ENCODE assay signal across 9 mouse cellular contexts in genomic region chr4:130920951-130921693, GRCm38 (mm10). TPM values are rescaled to one million over a fixed set of nuclear protein-coding genes. Genes with fewer than 3 reads are reported as not detected.
A peak's percentile ranks its signal among the peaks of the same experiment; 100 is the strongest.
DNase-seq lines count a peak whose midpoint lies in the region; ATAC-seq and TF ChIP-seq lines count a peak whose summit lies in the region.
"Had no signal": no experiment of that assay in that cellular context is flagged by ENCODE, and none has a peak within 500 bp of the region (broad histone marks: within the 10 kb centered on the region; RNA-seq: fewer than 3 reads in every experiment).

No protein-coding gene starts in this region.

- H3K36me3 ChIP-seq in kidney, embryonic 15.5 days, result no peaks in the 10 kb centered on the region
- no peaks in the 10 kb centered on the region for H3K36me3 ChIP-seq in kidney, adult 2 months (ENCODE audit: control insufficient read depth, insufficient read depth, low read length)
- H3K36me3 ChIP-seq in E14TG2a.4 (ENCODE audit: insufficient read depth, low read length), result peaks cover 67% of the 10 kb centered on the region

- 18% methylated on average over 12 of the region's 12 CpGs for WGBS in kidney, embryonic 15.5 days
- 24% methylated on average over 12 of the region's 12 CpGs for WGBS in kidney, adult 2 months

- H3K27me3 ChIP-seq in kidney, embryonic 15.5 days, result no peaks in the 10 kb centered on the region
- no peaks in the 10 kb centered on the region for H3K27me3 ChIP-seq in kidney, adult 2 months (replicated peaks; ENCODE audit: control insufficient read depth, insufficient read depth, low read length)
- no peaks in the 10 kb centered on the region for H3K27me3 ChIP-seq in E14TG2a.4 (ENCODE audit: insufficient read depth, low read length)

- H3K9me3 ChIP-seq in kidney, embryonic 15.5 days (replicated peaks), result no peaks in the 10 kb centered on the region
- H3K9me3 ChIP-seq in E14TG2a.4 (ENCODE audit: low read length), result no peaks in the 10 kb centered on the region

- H3K27ac ChIP-seq in kidney, embryonic 15.5 days, result peak overlapping the region; percentile 68
- H3K27ac ChIP-seq in kidney, adult 2 months (ENCODE audit: insufficient read depth, low read depth, low read length), result no peak overlapping the region

- no peak overlapping the region for H3K4me3 ChIP-seq in kidney, embryonic 15.5 days (replicated peaks)
- H3K4me3 ChIP-seq in kidney, adult 2 months (ENCODE audit: insufficient read depth, low read depth, low read length), result no peak overlapping the region
- peak overlapping the region; percentile 52; the same call in 1 of the 2 replicates for H3K4me3 ChIP-seq in E14TG2a.4 (replicated peaks; ENCODE audit: low read length)

- peaks cover 28% of the 10 kb centered on the region for H3K4me1 ChIP-seq in kidney, embryonic 15.5 days
- no peaks in the 10 kb centered on the region for H3K4me1 ChIP-seq in kidney, adult 2 months (ENCODE audit: control insufficient read depth, insufficient read depth, low read length)
- H3K4me1 ChIP-seq in E14TG2a.4 (replicated peaks; ENCODE audit: low read depth, low read length), result peaks cover 98% of the 10 kb centered on the region

- no peak overlapping the region for H3K4me2 ChIP-seq in kidney, embryonic 15.5 days

- peak; percentile 89 for ATAC-seq in kidney, embryonic 15.5 days (replicated peaks; ENCODE audit: low FRiP score)
- ATAC-seq in granulocyte monocyte progenitor cell, adult 5-6 weeks (replicated peaks; ENCODE audit: poor library complexity, severe bottlenecking), result peak; percentile 25

- no peak for TF ChIP-seq POLR2A in kidney, adult 2 months (IDR thresholded peaks at IDR 0.05; ENCODE audit: low read depth, low read length)

- TF ChIP-seq CTCF in kidney, adult 2 months (conservative IDR thresholded peaks at IDR 0.05; ENCODE audit: insufficient read depth, insufficient read length, low read depth, low read length), result no peak
- TF ChIP-seq CTCF in E14TG2a.4 (conservative IDR thresholded peaks at IDR 0.05; ENCODE audit: low read length), result no peak

- no peak overlapping the region for H3K9ac ChIP-seq in kidney, embryonic 15.5 days

- no peak for DNase-seq in kidney, adult 2 months
- peak; percentile 73 for DNase-seq in retina, postnatal 1 day
- no peak for DNase-seq in frontal cortex, postnatal 14 days (ENCODE audit: low spot score in 2 of 2)
- no peak for DNase-seq in heart, adult 11 months
- DNase-seq in right cerebral cortex, adult 2 months (ENCODE audit: low spot score in 2 of 2), result no peak
- DNase-seq: gastrocnemius, postnatal 14 days had no signal

RNA-seq across cellular contexts. Expression of gene Laptm5, which starts 8.2 kb away (rescaled TPM):
- 25.5 and 28.9 TPM in 2 replicates for polyA plus RNA-seq in kidney, embryonic 15.5 days (2015; fragmentation: Nextera tagmentation; extraction: Ambion mirVana)
- polyA plus RNA-seq in kidney, adult 2 months (2012; rRNA removed), result 35.6 and 79.8 TPM in 2 replicates
- total RNA-seq in granulocyte monocyte progenitor cell, adult 5-6 weeks (2014; fragmentation: Nextera tagmentation), result 561 and 568 TPM in 2 replicates
- 131 and 136 TPM in 2 replicates for total RNA-seq in granulocyte monocyte progenitor cell, adult 5-6 weeks (2017)

RNA-seq across cellular contexts. Expression of gene Matn1, which starts 23.1 kb away (rescaled TPM):
- 0.49 and 0.84 TPM in 2 replicates for polyA plus RNA-seq in kidney, embryonic 15.5 days (2015; fragmentation: Nextera tagmentation; extraction: Ambion mirVana)
- polyA plus RNA-seq in kidney, adult 2 months (2012; rRNA removed), result 0.06 TPM in 1 of 2 replicates, not detected in the other
- not detected in 2 replicates for total RNA-seq in granulocyte monocyte progenitor cell, adult 5-6 weeks (2014; fragmentation: Nextera tagmentation)
- total RNA-seq in granulocyte monocyte progenitor cell, adult 5-6 weeks (2017), result not detected in 2 replicates
- total RNA-seq: gastrocnemius, postnatal 14 days had no signal
